Mouse (Mus musculus): ENCODE measurements around the gene Sh3bp1. TPM values are rescaled to one million over a fixed set of nuclear protein-coding genes. Genes with fewer than 3 reads are reported as not detected.

The Sh3bp1 gene
- polyA plus RNA-seq, 1 experiment = 26.8 TPM

- H3K9me3 ChIP-seq (replicated peaks; ENCODE audit: control insufficient read depth, insufficient read depth, low read length, poor library complexity, severe bottlenecking) = no peaks in the 10 kb centered on the region
- peak overlapping the region; percentile 57 for H3K9ac ChIP-seq (ENCODE audit: low read depth, poor library complexity, severe bottlenecking)
- peak overlapping the region; percentile 54 for H3K27ac ChIP-seq (ENCODE audit: insufficient read depth, low read length)
- no peaks in the 10 kb centered on the region for H3K36me3 ChIP-seq (ENCODE audit: control insufficient read depth, insufficient read depth, low read length, poor library complexity, severe bottlenecking)
- H3K4me1 ChIP-seq (ENCODE audit: control insufficient read depth, insufficient read depth, low read length) = peaks cover 7% of the 10 kb centered on the region
- H3K27me3 ChIP-seq (ENCODE audit: control insufficient read depth, insufficient read depth, low read length, poor library complexity, severe bottlenecking) = no peaks in the 10 kb centered on the region
- peak overlapping the region; percentile 27 for H3K4me3 ChIP-seq (ENCODE audit: low read depth, low read length)
- TF ChIP-seq POLR2A (IDR thresholded peaks at IDR 0.05; ENCODE audit: insufficient read depth, low read length) (no peak), EP300 (IDR thresholded peaks at IDR 0.05; ENCODE audit: insufficient read depth, low read depth, low read length) (peak; percentile 35; the same call in 1 of the 2 replicates)
Observed at GRCm38 (mm10) chr15:78927788-78928457, 28.4 kb downstream of the Sh3bp1 start.

GRCm38 (mm10) chr15:78928539-78928938 is 29.0 kb downstream of the Sh3bp1 start:
- Histone ChIP-seq H3K36me3 (ENCODE audit: control insufficient read depth, insufficient read depth, low read length, poor library complexity, severe bottlenecking) (no peaks in the 10 kb centered on the region), H3K4me3 (ENCODE audit: low read depth, low read length) (no peak overlapping the region), H3K27ac (ENCODE audit: insufficient read depth, low read length) (peak overlapping the region; percentile 33; the same call in 1 of the 2 replicates), H3K27me3 (ENCODE audit: control insufficient read depth, insufficient read depth, low read length, poor library complexity, severe bottlenecking) (no peaks in the 10 kb centered on the region), H3K9me3 (replicated peaks; ENCODE audit: control insufficient read depth, insufficient read depth, low read length, poor library complexity, severe bottlenecking) (no peaks in the 10 kb centered on the region), H3K9ac (ENCODE audit: low read depth, poor library complexity, severe bottlenecking) (no peak overlapping the region), H3K4me1 (ENCODE audit: control insufficient read depth, insufficient read depth, low read length) (peaks cover 7% of the 10 kb centered on the region)
- TF ChIP-seq EP300 (IDR thresholded peaks at IDR 0.05; ENCODE audit: insufficient read depth, low read depth, low read length) (no peak), POLR2A (IDR thresholded peaks at IDR 0.05; ENCODE audit: insufficient read depth, low read length) (no peak), CTCF (IDR thresholded peaks at IDR 0.05; ENCODE audit: low read depth, low read length) (no peak)

- Histone ChIP-seq H3K4me1 (ENCODE audit: control insufficient read depth, insufficient read depth, low read length) (peaks cover 5% of the 10 kb centered on the region), H3K36me3 (ENCODE audit: control insufficient read depth, insufficient read depth, low read length, poor library complexity, severe bottlenecking) (no peaks in the 10 kb centered on the region), H3K9ac (ENCODE audit: low read depth, poor library complexity, severe bottlenecking) (no peak overlapping the region), H3K27ac (ENCODE audit: insufficient read depth, low read length) (no peak overlapping the region), H3K4me3 (ENCODE audit: low read depth, low read length) (no peak overlapping the region), H3K27me3 (ENCODE audit: control insufficient read depth, insufficient read depth, low read length, poor library complexity, severe bottlenecking) (no peaks in the 10 kb centered on the region), H3K9me3 (replicated peaks; ENCODE audit: control insufficient read depth, insufficient read depth, low read length, poor library complexity, severe bottlenecking) (no peaks in the 10 kb centered on the region)
- TF ChIP-seq CTCF (IDR thresholded peaks at IDR 0.05; ENCODE audit: low read depth, low read length) (no peak), EP300 (IDR thresholded peaks at IDR 0.05; ENCODE audit: insufficient read depth, low read depth, low read length) (no peak), POLR2A (IDR thresholded peaks at IDR 0.05; ENCODE audit: insufficient read depth, low read length) (no peak)
Observed at GRCm38 (mm10) chr15:78930192-78930706, 30.7 kb downstream of the Sh3bp1 start.

- Histone ChIP-seq H3K36me3 (ENCODE audit: control insufficient read depth, insufficient read depth, low read length, poor library complexity, severe bottlenecking) (no peaks in the 10 kb centered on the region), H3K9ac (ENCODE audit: low read depth, poor library complexity, severe bottlenecking) (no peak overlapping the region), H3K27me3 (ENCODE audit: control insufficient read depth, insufficient read depth, low read length, poor library complexity, severe bottlenecking) (no peaks in the 10 kb centered on the region), H3K4me3 (ENCODE audit: low read depth, low read length) (no peak overlapping the region), H3K27ac (ENCODE audit: insufficient read depth, low read length) (no peak overlapping the region), H3K9me3 (replicated peaks; ENCODE audit: control insufficient read depth, insufficient read depth, low read length, poor library complexity, severe bottlenecking) (no peaks in the 10 kb centered on the region), H3K4me1 (ENCODE audit: control insufficient read depth, insufficient read depth, low read length) (peaks cover 4% of the 10 kb centered on the region)
- TF ChIP-seq CTCF (IDR thresholded peaks at IDR 0.05; ENCODE audit: low read depth, low read length) (no peak), POLR2A (IDR thresholded peaks at IDR 0.05; ENCODE audit: insufficient read depth, low read length) (no peak), EP300 (IDR thresholded peaks at IDR 0.05; ENCODE audit: insufficient read depth, low read depth, low read length) (no peak)
Observed at GRCm38 (mm10) chr15:78930801-78931426, 31.3 kb downstream of the Sh3bp1 start.

GRCm38 (mm10) chr15:78931577-78931976 is 32.0 kb downstream of the Sh3bp1 start:
- Histone ChIP-seq H3K27me3 (ENCODE audit: control insufficient read depth, insufficient read depth, low read length, poor library complexity, severe bottlenecking) (no peaks in the 10 kb centered on the region), H3K9ac (ENCODE audit: low read depth, poor library complexity, severe bottlenecking) (no peak overlapping the region), H3K4me1 (ENCODE audit: control insufficient read depth, insufficient read depth, low read length) (peaks cover 8% of the 10 kb centered on the region), H3K36me3 (ENCODE audit: control insufficient read depth, insufficient read depth, low read length, poor library complexity, severe bottlenecking) (no peaks in the 10 kb centered on the region), H3K9me3 (replicated peaks; ENCODE audit: control insufficient read depth, insufficient read depth, low read length, poor library complexity, severe bottlenecking) (no peaks in the 10 kb centered on the region), H3K4me3 (ENCODE audit: low read depth, low read length) (no peak overlapping the region), H3K27ac (ENCODE audit: insufficient read depth, low read length) (no peak overlapping the region)
- peak; percentile 73 for TF ChIP-seq CTCF (IDR thresholded peaks at IDR 0.05; ENCODE audit: low read depth, low read length)
- TF ChIP-seq EP300 (IDR thresholded peaks at IDR 0.05; ENCODE audit: insufficient read depth, low read depth, low read length) = no peak

- TF ChIP-seq CTCF (IDR thresholded peaks at IDR 0.05; ENCODE audit: low read depth, low read length) = no peak
- no peak for TF ChIP-seq EP300 (IDR thresholded peaks at IDR 0.05; ENCODE audit: insufficient read depth, low read depth, low read length)
- TF ChIP-seq POLR2A (IDR thresholded peaks at IDR 0.05; ENCODE audit: insufficient read depth, low read length) = no peak
- H3K4me3 ChIP-seq (ENCODE audit: low read depth, low read length) = peak within 1 kb of the TSS; percentile 85
Observed at GRCm38 (mm10) chr15:78934784-78935320, 35.3 kb downstream of the Sh3bp1 start, which contains the start of gene Nol12. Gene Nol12 (plus strand): TSS chr15:78934933.

More at GRCm38 (mm10) chr15:78934784-78935320, 35.3 kb downstream of the Sh3bp1 start, which contains the start of gene Nol12:
- H3K4me1 ChIP-seq (ENCODE audit: control insufficient read depth, insufficient read depth, low read length) = peaks cover 4% of the 10 kb centered on the region
- no peak within 1 kb of the TSS for H3K27ac ChIP-seq (ENCODE audit: insufficient read depth, low read length)
- no peaks in the 10 kb centered on the region for H3K27me3 ChIP-seq (ENCODE audit: control insufficient read depth, insufficient read depth, low read length, poor library complexity, severe bottlenecking)
- H3K36me3 ChIP-seq (ENCODE audit: control insufficient read depth, insufficient read depth, low read length, poor library complexity, severe bottlenecking) = peaks cover 3% of the 10 kb centered on the region
- peak within 1 kb of the TSS; percentile 80 for H3K9ac ChIP-seq (ENCODE audit: low read depth, poor library complexity, severe bottlenecking)
- no peaks in the 10 kb centered on the region for H3K9me3 ChIP-seq (replicated peaks; ENCODE audit: control insufficient read depth, insufficient read depth, low read length, poor library complexity, severe bottlenecking)

Data from ES-Bruce4 (cell line).